Mouse (Mus musculus): ENCODE measurements around the gene Rnf135. TPM values are rescaled to one million over a fixed set of nuclear protein-coding genes. Genes with fewer than 3 reads are reported as not detected.

Gene Rnf135
- total and polyA plus RNA-seq, 2 experiments from 2014 or later: 3.3 to 3.7 TPM

- Histone ChIP-seq H3K9me3 (ENCODE audit: low read length) (no peaks in the 10 kb centered on the region), H3K9ac (replicated peaks; ENCODE audit: low read length, poor library complexity, severe bottlenecking) (no peak overlapping the region), H3K4me2 (ENCODE audit: low read depth, low read length, poor library complexity, severe bottlenecking) (no peak overlapping the region), H3K4me1 (ENCODE audit: insufficient read depth, low read length) (no peaks in the 10 kb centered on the region), H3K27me3 (ENCODE audit: insufficient read depth, low read length) (no peaks in the 10 kb centered on the region), H3K27ac (ENCODE audit: low read depth, low read length) (no peak overlapping the region), H3K36me3 (ENCODE audit: insufficient read depth, low read length) (peaks cover 29% of the 10 kb centered on the region), H3K4me3 (ENCODE audit: low read depth, low read length) (no peak overlapping the region)
- no peak for DNase-seq (ENCODE audit: low spot score)
- WGBS: 89% methylated on average over 3 of the region's 3 CpGs
- no peak for TF ChIP-seq CTCF (IDR thresholded peaks at IDR 0.05)
- ATAC-seq (ENCODE audit: low FRiP score): no peak
These were observed 53.6 kb downstream of the Rnf135 start for GRCm38 (mm10) chr11:80237278-80237677.

- WGBS: 86% methylated on average over 4 of the region's 4 CpGs
- no peaks in the 10 kb centered on the region for H3K27me3 ChIP-seq (ENCODE audit: insufficient read depth, low read length)
- no peak overlapping the region for H3K4me3 ChIP-seq (ENCODE audit: low read depth, low read length)
- H3K4me2 ChIP-seq (ENCODE audit: low read depth, low read length, poor library complexity, severe bottlenecking): no peak overlapping the region
- ATAC-seq (ENCODE audit: low FRiP score) (no peak), DNase-seq (ENCODE audit: low spot score) (no peak)
- H3K9me3 ChIP-seq (ENCODE audit: low read length): no peaks in the 10 kb centered on the region
- H3K4me1 ChIP-seq (ENCODE audit: insufficient read depth, low read length): no peaks in the 10 kb centered on the region
- no peak overlapping the region for H3K9ac ChIP-seq (replicated peaks; ENCODE audit: low read length, poor library complexity, severe bottlenecking)
- peaks cover 32% of the 10 kb centered on the region for H3K36me3 ChIP-seq (ENCODE audit: insufficient read depth, low read length)
- no peak overlapping the region for H3K27ac ChIP-seq (ENCODE audit: low read depth, low read length)
- no peak for TF ChIP-seq CTCF (IDR thresholded peaks at IDR 0.05)
These were observed 54.7 kb downstream of the Rnf135 start for GRCm38 (mm10) chr11:80238306-80238705.

GRCm38 (mm10) chr11:80247026-80247425 lies 63.4 kb downstream of the Rnf135 start:
- Histone ChIP-seq H3K4me3 (ENCODE audit: low read depth, low read length) (no peak overlapping the region), H3K4me1 (ENCODE audit: insufficient read depth, low read length) (no peaks in the 10 kb centered on the region), H3K9ac (replicated peaks; ENCODE audit: low read length, poor library complexity, severe bottlenecking) (no peak overlapping the region), H3K36me3 (ENCODE audit: insufficient read depth, low read length) (peaks cover 50% of the 10 kb centered on the region), H3K27me3 (ENCODE audit: insufficient read depth, low read length) (no peaks in the 10 kb centered on the region), H3K27ac (ENCODE audit: low read depth, low read length) (no peak overlapping the region), H3K4me2 (ENCODE audit: low read depth, low read length, poor library complexity, severe bottlenecking) (no peak overlapping the region), H3K9me3 (ENCODE audit: low read length) (no peaks in the 10 kb centered on the region)
- DNase-seq (ENCODE audit: low spot score) (no peak), ATAC-seq (ENCODE audit: low FRiP score) (no peak)
- TF ChIP-seq CTCF (IDR thresholded peaks at IDR 0.05): no peak

GRCm38 (mm10) chr11:80248531-80248930 lies 64.9 kb downstream of the Rnf135 start:
- no peak overlapping the region for H3K27ac ChIP-seq (ENCODE audit: low read depth, low read length)
- H3K4me2 ChIP-seq (ENCODE audit: low read depth, low read length, poor library complexity, severe bottlenecking): no peak overlapping the region
- TF ChIP-seq CTCF (IDR thresholded peaks at IDR 0.05): no peak
- no peaks in the 10 kb centered on the region for H3K9me3 ChIP-seq (ENCODE audit: low read length)
- no peaks in the 10 kb centered on the region for H3K27me3 ChIP-seq (ENCODE audit: insufficient read depth, low read length)
- ATAC-seq (ENCODE audit: low FRiP score) (no peak), DNase-seq (ENCODE audit: low spot score) (no peak)
- H3K4me3 ChIP-seq (ENCODE audit: low read depth, low read length): no peak overlapping the region
- H3K9ac ChIP-seq (replicated peaks; ENCODE audit: low read length, poor library complexity, severe bottlenecking): no peak overlapping the region
- 92% methylated on average over 3 of the region's 3 CpGs for WGBS
- H3K4me1 ChIP-seq (ENCODE audit: insufficient read depth, low read length): no peaks in the 10 kb centered on the region
- peaks cover 43% of the 10 kb centered on the region for H3K36me3 ChIP-seq (ENCODE audit: insufficient read depth, low read length)

Other genes starting within 250 kb of the Rnf135 start
- 24.7 and 27.1 TPM in 2 replicates for gene Utp6, start 221.5 kb upstream of the Rnf135 start, total RNA-seq (2014; rRNA removed)
- 18.9 and 21.0 TPM in 2 replicates for gene Utp6, start 221.5 kb upstream of the Rnf135 start, polyA plus RNA-seq (2015; fragmentation: Nextera tagmentation; extraction: Ambion mirVana)
- gene Suz12, start 190.7 kb upstream of the Rnf135 start, total RNA-seq (2014; rRNA removed): 18.7 and 22.3 TPM in 2 replicates
- gene Suz12, start 190.7 kb upstream of the Rnf135 start, polyA plus RNA-seq (2015; fragmentation: Nextera tagmentation; extraction: Ambion mirVana): 6.4 and 9.2 TPM in 2 replicates
- gene Crlf3, start 102.9 kb upstream of the Rnf135 start, total RNA-seq (2014; rRNA removed): 9.7 and 10.0 TPM in 2 replicates
- gene Crlf3, start 102.9 kb upstream of the Rnf135 start, polyA plus RNA-seq (2015; fragmentation: Nextera tagmentation; extraction: Ambion mirVana): 8.7 and 9.7 TPM in 2 replicates
- 5.6 and 8.0 TPM in 2 replicates for gene Atad5, start 94.5 kb upstream of the Rnf135 start, total RNA-seq (2014; rRNA removed)
- 3.1 and 3.3 TPM in 2 replicates for gene Atad5, start 94.5 kb upstream of the Rnf135 start, polyA plus RNA-seq (2015; fragmentation: Nextera tagmentation; extraction: Ambion mirVana)
- gene Tefm, start 41.7 kb upstream of the Rnf135 start, total RNA-seq (2014; rRNA removed): 9.5 and 14.3 TPM in 2 replicates
- 18.5 and 20.1 TPM in 2 replicates for gene Tefm, start 41.7 kb upstream of the Rnf135 start, polyA plus RNA-seq (2015; fragmentation: Nextera tagmentation; extraction: Ambion mirVana)
- gene Adap2, start 29.7 kb upstream of the Rnf135 start, total RNA-seq (2014; rRNA removed): 5.7 and 11.2 TPM in 2 replicates
- 4.0 and 4.2 TPM in 2 replicates for gene Adap2, start 29.7 kb upstream of the Rnf135 start, polyA plus RNA-seq (2015; fragmentation: Nextera tagmentation; extraction: Ambion mirVana)
- 69.5 and 74.9 TPM in 2 replicates for gene Rhot1, start 25.2 kb downstream of the Rnf135 start, total RNA-seq (2014; rRNA removed)
- gene Rhot1, start 25.2 kb downstream of the Rnf135 start, polyA plus RNA-seq (2015; fragmentation: Nextera tagmentation; extraction: Ambion mirVana): 55.1 and 56.1 TPM in 2 replicates
- gene Rhbdl3, start 117.1 kb downstream of the Rnf135 start, total RNA-seq (2014; rRNA removed): 1.9 and 5.7 TPM in 2 replicates
- 1.4 and 1.7 TPM in 2 replicates for gene Rhbdl3, start 117.1 kb downstream of the Rnf135 start, polyA plus RNA-seq (2015; fragmentation: Nextera tagmentation; extraction: Ambion mirVana)
- gene 5730455P16Rik, start 194.2 kb downstream of the Rnf135 start, total RNA-seq (2014; rRNA removed): 25.2 and 32.4 TPM in 2 replicates
- gene 5730455P16Rik, start 194.2 kb downstream of the Rnf135 start, polyA plus RNA-seq (2015; fragmentation: Nextera tagmentation; extraction: Ambion mirVana): 37.4 and 50.6 TPM in 2 replicates
- gene Zfp207, start 199.4 kb downstream of the Rnf135 start, total RNA-seq (2014; rRNA removed): 243 and 245 TPM in 2 replicates
- gene Zfp207, start 199.4 kb downstream of the Rnf135 start, polyA plus RNA-seq (2015; fragmentation: Nextera tagmentation; extraction: Ambion mirVana): 131 and 147 TPM in 2 replicates
- 24.6 and 44.5 TPM in 2 replicates for gene Psmd11, start 244.8 kb downstream of the Rnf135 start, total RNA-seq (2014; rRNA removed)
- gene Psmd11, start 244.8 kb downstream of the Rnf135 start, polyA plus RNA-seq (2015; fragmentation: Nextera tagmentation; extraction: Ambion mirVana): 259 and 278 TPM in 2 replicates